Mouse (Mus musculus): ENCODE measurements around the gene Isg20l2. TPM values are rescaled to one million over a fixed set of nuclear protein-coding genes. Genes with fewer than 3 reads are reported as not detected.

Gene Isg20l2
- total RNA-seq, 2 experiments from 2014 or later, result 15.7 TPM

- intact Hi-C loops (cut with DNase I), result no loop called here
- DNase-seq, result no peak
Observed at GRCm38 (mm10) chr3:87971489-87972202, 41.5 kb downstream of the Isg20l2 start.

GRCm38 (mm10) chr3:87972203-87972664 is 42.1 kb downstream of the Isg20l2 start:
- no peak for DNase-seq
- intact Hi-C loops (cut with DNase I), result no loop called here

- intact Hi-C loops (cut with DNase I), result no loop called here
- no peak for DNase-seq
Observed at GRCm38 (mm10) chr3:87972776-87973175, 42.7 kb downstream of the Isg20l2 start.

- no peak for DNase-seq
- intact Hi-C loops (cut with DNase I), result no loop called here
Observed at GRCm38 (mm10) chr3:87973593-87974380, 43.7 kb downstream of the Isg20l2 start.

GRCm38 (mm10) chr3:87974381-87974987 is 44.4 kb downstream of the Isg20l2 start:
- peak in 1 of 2 experiments; percentile 59 for DNase-seq
- intact Hi-C loops (cut with DNase I), result no loop called here

- intact Hi-C loops (cut with DNase I), result no loop called here
- no peak for DNase-seq
Observed at GRCm38 (mm10) chr3:87979493-87979892, 49.4 kb downstream of the Isg20l2 start.

GRCm38 (mm10) chr3:87980085-87980484 is 50.0 kb downstream of the Isg20l2 start:
- intact Hi-C loops (cut with DNase I), result no loop called here

GRCm38 (mm10) chr3:87980728-87981127 is 50.6 kb downstream of the Isg20l2 start:
- no peak for DNase-seq
- intact Hi-C loops (cut with DNase I), result no loop called here

More at GRCm38 (mm10) chr3:87980085-87980484, 50.0 kb downstream of the Isg20l2 start:
- DNase-seq, result no peak

GRCm38 (mm10) chr3:87981214-87981760 is 51.2 kb downstream of the Isg20l2 start:
- no peak for DNase-seq
- intact Hi-C loops (cut with DNase I), result no loop called here

- intact Hi-C loops (cut with DNase I), result no loop called here
- DNase-seq, result peak; percentile 67 to 75
Observed at GRCm38 (mm10) chr3:87981894-87982835, 52.1 kb downstream of the Isg20l2 start.

- intact Hi-C loops (cut with DNase I), result no loop called here
- DNase-seq, result peak; percentile 62 to 64
Observed at GRCm38 (mm10) chr3:87982836-87983601, 52.9 kb downstream of the Isg20l2 start.

GRCm38 (mm10) chr3:87983627-87984026 is 53.5 kb downstream of the Isg20l2 start:
- intact Hi-C loops (cut with DNase I), result no loop called here
- no peak for DNase-seq

GRCm38 (mm10) chr3:87984094-87984493 is 54.0 kb downstream of the Isg20l2 start:
- intact Hi-C loops (cut with DNase I), result no loop called here
- DNase-seq, result no peak

- intact Hi-C loops (cut with DNase I), result loop anchor here (2.0 kb wide), 1 partner anchor 51 kb away; no protein-coding TSS in a partner anchor
- no peak for DNase-seq
Observed at GRCm38 (mm10) chr3:87985505-87986320, 55.6 kb downstream of the Isg20l2 start.

- DNase-seq, result peak; percentile 96 to 99
- intact Hi-C loops (cut with DNase I), result loop anchor here (1.0 to 2.0 kb wide), 2 partner anchors 17 to 52 kb away; no protein-coding TSS in a partner anchor
Observed at GRCm38 (mm10) chr3:87986868-87987267, 56.8 kb downstream of the Isg20l2 start.

- intact Hi-C loops (cut with DNase I), result loop anchor here (1.0 to 2.0 kb wide), 2 partner anchors 17 to 53 kb away; no protein-coding TSS in a partner anchor
- DNase-seq, result no peak
Observed at GRCm38 (mm10) chr3:87987633-87988032, 57.5 kb downstream of the Isg20l2 start.

GRCm38 (mm10) chr3:87988068-87988467 is 58.0 kb downstream of the Isg20l2 start:
- no peak for DNase-seq
- intact Hi-C loops (cut with DNase I), result no loop called here

GRCm38 (mm10) chr3:87989935-87990334 is 59.8 kb downstream of the Isg20l2 start:
- DNase-seq, result no peak
- intact Hi-C loops (cut with DNase I), result no loop called here
